Mouse (Mus musculus) myocyte (in vitro differentiated cells): Measurements from ENCODE around the gene Polk.

Experiments
- CEBPB ChIP-seq: IDR thresholded peaks from 2 replicates; pipeline ENCODE4 v1.6.1; 2011; ENCODE audit warnings: mild to moderate bottlenecking, moderate library complexity; ENCODE audit not compliant: poor library complexity, insufficient read depth, severe bottlenecking
- E2F4 ChIP-seq: IDR thresholded peaks from one replicate; pipeline ENCODE4 v1.6.1; 2011; ENCODE audit warnings: mild to moderate bottlenecking, control low read depth, moderate library complexity; ENCODE audit not compliant: insufficient read depth
- MAX ChIP-seq: IDR thresholded peaks from one replicate; pipeline ENCODE4 v1.6.1; 2011; ENCODE audit warnings: low read depth, mild to moderate bottlenecking, control low read depth
- MYOD1 ChIP-seq, 3 experiments: IDR thresholded peaks; one replicate each; pipeline ENCODE4 v1.6.1; 2011; ENCODE audit warnings: control low read depth in 2 of 3, low read depth in 2 of 3, mild to moderate bottlenecking in 2 of 3, moderate library complexity in 1 of 3; ENCODE audit not compliant: insufficient read length in 2 of 3, control insufficient read depth in 1 of 3
- POLR2A ChIP-seq: IDR thresholded peaks from one replicate; pipeline ENCODE4 v1.6.1; 2011; ENCODE audit warnings: low read depth, mild to moderate bottlenecking, control low read depth, moderate library complexity; ENCODE audit not compliant: insufficient read length
- POLR2AphosphoS2 ChIP-seq: IDR thresholded peaks from one replicate; pipeline ENCODE4 v1.6.1; 2011; ENCODE audit warnings: low read depth, control low read depth; ENCODE audit not compliant: insufficient read length
- REST ChIP-seq: IDR thresholded peaks from one replicate; pipeline ENCODE4 v1.6.1; 2011; ENCODE audit warnings: mild to moderate bottlenecking, control low read depth, moderate library complexity; ENCODE audit not compliant: insufficient read depth, insufficient read length
- SRF ChIP-seq: IDR thresholded peaks from one replicate; pipeline ENCODE4 v1.6.1; 2011; ENCODE audit warnings: low read depth; ENCODE audit not compliant: control insufficient read depth, insufficient read length
- TCF12 ChIP-seq: IDR thresholded peaks from one replicate; pipeline ENCODE4 v1.6.1; 2011; ENCODE audit warnings: mild to moderate bottlenecking, control low read depth; ENCODE audit not compliant: poor library complexity, insufficient read depth, severe bottlenecking
- TCF3 ChIP-seq: IDR thresholded peaks from one replicate; pipeline ENCODE4 v1.6.1; 2011; ENCODE audit warnings: low read depth, control low read depth; ENCODE audit not compliant: insufficient read length
- USF1 ChIP-seq: IDR thresholded peaks from one replicate; pipeline ENCODE4 v1.6.1; 2011; ENCODE audit warnings: low read depth, mild to moderate bottlenecking, control low read depth, moderate library complexity

GRCm38 (mm10) chr13:96570313-96571015, 28.1 kb upstream of the Polk start:
- TF ChIP-seq CEBPB (no peak), MAX (no peak), TCF12 (no peak), POLR2A (no peak), MYOD1 (IDR thresholded peaks at IDR 0.05; ENCODE audit: control insufficient read depth in 1 of 3, insufficient read length in 2 of 3, low read depth in 2 of 3) (no peak), E2F4 (no peak), USF1 (no peak), TCF3 (no peak), POLR2AphosphoS2 (no peak), SRF (no peak), REST (no peak)
